Mouse (Mus musculus): ENCODE results near the gene Hormad2. TPM values are rescaled to one million over a fixed set of nuclear protein-coding genes. Genes with fewer than 3 reads are reported as not detected.

Gene Hormad2
- polyA plus RNA-seq, 1 experiment from 2014 or later, result 0.35 TPM

GRCm38 (mm10) chr11:4388018-4388417 lies 52.9 kb downstream of the Hormad2 start:
- H3K27ac ChIP-seq (ENCODE audit: low read length), result no peak overlapping the region
- no peaks in the 10 kb centered on the region for H3K36me3 ChIP-seq (ENCODE audit: control insufficient read depth, insufficient read depth, low read length)
- H3K4me3 ChIP-seq (ENCODE audit: low read length), result no peak overlapping the region
- H3K27me3 ChIP-seq (replicated peaks; ENCODE audit: control insufficient read depth, insufficient read depth, low read length), result no peaks in the 10 kb centered on the region
- H3K4me1 ChIP-seq (ENCODE audit: control insufficient read depth, insufficient read depth, low read length), result no peaks in the 10 kb centered on the region
- no peak for ATAC-seq
- no peaks in the 10 kb centered on the region for H3K9me3 ChIP-seq (ENCODE audit: control insufficient read depth, low read length)
- H3K4me2 ChIP-seq (ENCODE audit: low read depth, low read length), result no peak overlapping the region
- no peak overlapping the region for H3K9ac ChIP-seq (ENCODE audit: low read depth, low read length)
- WGBS, result 28% methylated on average over 2 of the region's 2 CpGs

GRCm38 (mm10) chr11:4382321-4382720 lies 58.6 kb downstream of the Hormad2 start:
- Histone ChIP-seq H3K4me3 (ENCODE audit: low read length) (no peak overlapping the region), H3K9ac (ENCODE audit: low read depth, low read length) (no peak overlapping the region), H3K4me1 (ENCODE audit: control insufficient read depth, insufficient read depth, low read length) (no peaks in the 10 kb centered on the region), H3K27me3 (replicated peaks; ENCODE audit: control insufficient read depth, insufficient read depth, low read length) (no peaks in the 10 kb centered on the region), H3K9me3 (ENCODE audit: control insufficient read depth, low read length) (no peaks in the 10 kb centered on the region), H3K27ac (ENCODE audit: low read length) (no peak overlapping the region), H3K4me2 (ENCODE audit: low read depth, low read length) (no peak overlapping the region), H3K36me3 (ENCODE audit: control insufficient read depth, insufficient read depth, low read length) (no peaks in the 10 kb centered on the region)
- 83% methylated on average over 7 of the region's 7 CpGs for WGBS
- ATAC-seq, result no peak

- H3K4me3 ChIP-seq (ENCODE audit: low read length), result no peak overlapping the region
- no peak for ATAC-seq
- 76% methylated on average over 4 of the region's 4 CpGs for WGBS
- no peaks in the 10 kb centered on the region for H3K36me3 ChIP-seq (ENCODE audit: control insufficient read depth, insufficient read depth, low read length)
- no peaks in the 10 kb centered on the region for H3K9me3 ChIP-seq (ENCODE audit: control insufficient read depth, low read length)
- no peak overlapping the region for H3K9ac ChIP-seq (ENCODE audit: low read depth, low read length)
- no peaks in the 10 kb centered on the region for H3K4me1 ChIP-seq (ENCODE audit: control insufficient read depth, insufficient read depth, low read length)
- H3K27ac ChIP-seq (ENCODE audit: low read length), result no peak overlapping the region
- H3K27me3 ChIP-seq (replicated peaks; ENCODE audit: control insufficient read depth, insufficient read depth, low read length), result no peaks in the 10 kb centered on the region
- H3K4me2 ChIP-seq (ENCODE audit: low read depth, low read length), result no peak overlapping the region
Observed at GRCm38 (mm10) chr11:4379857-4380256, 61.0 kb downstream of the Hormad2 start.

- Histone ChIP-seq H3K36me3 (ENCODE audit: control insufficient read depth, insufficient read depth, low read length) (no peaks in the 10 kb centered on the region), H3K4me1 (ENCODE audit: control insufficient read depth, insufficient read depth, low read length) (no peaks in the 10 kb centered on the region), H3K9ac (ENCODE audit: low read depth, low read length) (no peak overlapping the region), H3K4me2 (ENCODE audit: low read depth, low read length) (no peak overlapping the region), H3K27ac (ENCODE audit: low read length) (no peak overlapping the region), H3K9me3 (ENCODE audit: control insufficient read depth, low read length) (no peaks in the 10 kb centered on the region), H3K27me3 (replicated peaks; ENCODE audit: control insufficient read depth, insufficient read depth, low read length) (no peaks in the 10 kb centered on the region), H3K4me3 (ENCODE audit: low read length) (no peak overlapping the region)
- 82% methylated on average over 4 of the region's 4 CpGs for WGBS
- ATAC-seq, result no peak
Observed at GRCm38 (mm10) chr11:4366389-4366788, 74.5 kb downstream of the Hormad2 start.

GRCm38 (mm10) chr11:4355430-4355829 lies 85.5 kb downstream of the Hormad2 start:
- no peak overlapping the region for H3K27ac ChIP-seq (ENCODE audit: low read length)
- H3K4me1 ChIP-seq (ENCODE audit: control insufficient read depth, insufficient read depth, low read length), result no peaks in the 10 kb centered on the region
- no peak overlapping the region for H3K4me3 ChIP-seq (ENCODE audit: low read length)
- 50% methylated on average over 5 of the region's 5 CpGs for WGBS
- H3K4me2 ChIP-seq (ENCODE audit: low read depth, low read length), result no peak overlapping the region
- H3K9ac ChIP-seq (ENCODE audit: low read depth, low read length), result no peak overlapping the region
- no peaks in the 10 kb centered on the region for H3K9me3 ChIP-seq (ENCODE audit: control insufficient read depth, low read length)
- no peaks in the 10 kb centered on the region for H3K36me3 ChIP-seq (ENCODE audit: control insufficient read depth, insufficient read depth, low read length)
- no peaks in the 10 kb centered on the region for H3K27me3 ChIP-seq (replicated peaks; ENCODE audit: control insufficient read depth, insufficient read depth, low read length)
- ATAC-seq, result peak; percentile 92

GRCm38 (mm10) chr11:4352637-4353036 lies 88.3 kb downstream of the Hormad2 start:
- Histone ChIP-seq H3K27me3 (replicated peaks; ENCODE audit: control insufficient read depth, insufficient read depth, low read length) (no peaks in the 10 kb centered on the region), H3K4me3 (ENCODE audit: low read length) (no peak overlapping the region), H3K9me3 (ENCODE audit: control insufficient read depth, low read length) (no peaks in the 10 kb centered on the region), H3K4me2 (ENCODE audit: low read depth, low read length) (no peak overlapping the region), H3K4me1 (ENCODE audit: control insufficient read depth, insufficient read depth, low read length) (no peaks in the 10 kb centered on the region), H3K27ac (ENCODE audit: low read length) (no peak overlapping the region), H3K36me3 (ENCODE audit: control insufficient read depth, insufficient read depth, low read length) (no peaks in the 10 kb centered on the region), H3K9ac (ENCODE audit: low read depth, low read length) (no peak overlapping the region)
- ATAC-seq, result no peak
- WGBS, result 57% methylated on average over 3 of the region's 3 CpGs

- H3K36me3 ChIP-seq (ENCODE audit: control insufficient read depth, insufficient read depth, low read length), result no peaks in the 10 kb centered on the region
- 52% methylated on average over 4 of the region's 4 CpGs for WGBS
Observed at GRCm38 (mm10) chr11:4343926-4344325, 97.0 kb downstream of the Hormad2 start.

GRCm38 (mm10) chr11:4342027-4342426 lies 98.9 kb downstream of the Hormad2 start:
- no peak overlapping the region for H3K9ac ChIP-seq (ENCODE audit: low read depth, low read length)
- H3K9me3 ChIP-seq (ENCODE audit: control insufficient read depth, low read length), result no peaks in the 10 kb centered on the region
- 68% methylated on average over 7 of the region's 7 CpGs for WGBS
- H3K4me1 ChIP-seq (ENCODE audit: control insufficient read depth, insufficient read depth, low read length), result no peaks in the 10 kb centered on the region
- no peak overlapping the region for H3K4me2 ChIP-seq (ENCODE audit: low read depth, low read length)
- no peaks in the 10 kb centered on the region for H3K36me3 ChIP-seq (ENCODE audit: control insufficient read depth, insufficient read depth, low read length)
- H3K27me3 ChIP-seq (replicated peaks; ENCODE audit: control insufficient read depth, insufficient read depth, low read length), result no peaks in the 10 kb centered on the region
- no peak overlapping the region for H3K27ac ChIP-seq (ENCODE audit: low read length)
- no peak for ATAC-seq
- H3K4me3 ChIP-seq (ENCODE audit: low read length), result no peak overlapping the region

More at GRCm38 (mm10) chr11:4343926-4344325, 97.0 kb downstream of the Hormad2 start:
- ATAC-seq, result no peak
- no peaks in the 10 kb centered on the region for H3K9me3 ChIP-seq (ENCODE audit: control insufficient read depth, low read length)
- H3K4me2 ChIP-seq (ENCODE audit: low read depth, low read length), result no peak overlapping the region
- H3K4me3 ChIP-seq (ENCODE audit: low read length), result no peak overlapping the region
- H3K27me3 ChIP-seq (replicated peaks; ENCODE audit: control insufficient read depth, insufficient read depth, low read length), result no peaks in the 10 kb centered on the region
- no peaks in the 10 kb centered on the region for H3K4me1 ChIP-seq (ENCODE audit: control insufficient read depth, insufficient read depth, low read length)
- H3K9ac ChIP-seq (ENCODE audit: low read depth, low read length), result no peak overlapping the region
- no peak overlapping the region for H3K27ac ChIP-seq (ENCODE audit: low read length)

GRCm38 (mm10) chr11:4340109-4340779 lies 100.7 kb downstream of the Hormad2 start:
- no peak for ATAC-seq

GRCm38 (mm10) chr11:4339275-4339674 lies 101.6 kb downstream of the Hormad2 start:
- no peak overlapping the region for H3K4me3 ChIP-seq (ENCODE audit: low read length)
- 95% methylated on average over 1 of the region's 1 CpGs for WGBS
- no peaks in the 10 kb centered on the region for H3K27me3 ChIP-seq (replicated peaks; ENCODE audit: control insufficient read depth, insufficient read depth, low read length)
- H3K9ac ChIP-seq (ENCODE audit: low read depth, low read length), result no peak overlapping the region
- no peaks in the 10 kb centered on the region for H3K36me3 ChIP-seq (ENCODE audit: control insufficient read depth, insufficient read depth, low read length)
- no peak overlapping the region for H3K4me2 ChIP-seq (ENCODE audit: low read depth, low read length)
- no peak for ATAC-seq
- no peaks in the 10 kb centered on the region for H3K9me3 ChIP-seq (ENCODE audit: control insufficient read depth, low read length)
- no peak overlapping the region for H3K27ac ChIP-seq (ENCODE audit: low read length)
- H3K4me1 ChIP-seq (ENCODE audit: control insufficient read depth, insufficient read depth, low read length), result no peaks in the 10 kb centered on the region

More at GRCm38 (mm10) chr11:4340109-4340779, 100.7 kb downstream of the Hormad2 start:
- WGBS, result 77% methylated on average over 9 of the region's 9 CpGs
- Histone ChIP-seq H3K4me3 (ENCODE audit: low read length) (no peak overlapping the region), H3K9ac (ENCODE audit: low read depth, low read length) (no peak overlapping the region), H3K4me1 (ENCODE audit: control insufficient read depth, insufficient read depth, low read length) (no peaks in the 10 kb centered on the region), H3K27me3 (replicated peaks; ENCODE audit: control insufficient read depth, insufficient read depth, low read length) (no peaks in the 10 kb centered on the region), H3K27ac (ENCODE audit: low read length) (no peak overlapping the region), H3K9me3 (ENCODE audit: control insufficient read depth, low read length) (no peaks in the 10 kb centered on the region), H3K4me2 (ENCODE audit: low read depth, low read length) (no peak overlapping the region), H3K36me3 (ENCODE audit: control insufficient read depth, insufficient read depth, low read length) (no peaks in the 10 kb centered on the region)

Data from intestine, embryonic 16.5 days (tissue).